Mouse (Mus musculus): ENCODE measurements around the gene Crybg3.
A peak's percentile ranks its signal among the peaks of the same experiment; 100 is the strongest.

The Crybg3 gene

GRCm38 (mm10) chr16:59600311-59601251, at the start of gene Crybg3:
TSS of gene Crybg3 (minus strand) at chr16:59600979.
- peak; percentile 49 for DNase-seq

GRCm38 (mm10) chr16:59643766-59644165, 43.0 kb upstream of the Crybg3 start:
- no peak for DNase-seq

DNA sequence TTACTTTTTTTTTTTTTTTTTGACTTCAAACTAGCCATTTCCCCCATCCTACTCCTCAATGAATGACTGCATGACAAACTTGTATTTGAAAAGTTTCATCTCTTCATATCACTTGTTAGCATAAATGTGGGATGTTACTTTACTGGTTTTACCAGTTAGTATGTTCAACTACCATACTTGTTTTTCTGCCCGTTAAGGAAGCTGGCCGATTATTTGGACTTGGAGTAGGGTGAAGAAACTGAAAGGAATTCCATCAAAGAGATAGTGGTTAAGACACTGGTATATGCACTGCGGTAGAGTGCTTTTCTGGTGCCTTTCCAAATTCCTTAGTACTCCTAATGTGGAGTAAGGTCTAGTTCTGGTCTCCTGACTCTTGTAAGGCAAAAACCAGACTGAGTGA, 39.2 kb upstream of the Crybg3 start:
- peak; percentile 20 for DNase-seq

GRCm38 (mm10) chr16:59639102-59639691, 38.4 kb upstream of the Crybg3 start, which contains the start of gene Arl6:
TSS of gene Arl6 (minus strand) at chr16:59639391.
- peak; percentile 94 for DNase-seq

- DNase-seq: peak; percentile 19
Measured at GRCm38 (mm10) chr16:59634598-59634997, 33.8 kb upstream of the Crybg3 start.

DNA sequence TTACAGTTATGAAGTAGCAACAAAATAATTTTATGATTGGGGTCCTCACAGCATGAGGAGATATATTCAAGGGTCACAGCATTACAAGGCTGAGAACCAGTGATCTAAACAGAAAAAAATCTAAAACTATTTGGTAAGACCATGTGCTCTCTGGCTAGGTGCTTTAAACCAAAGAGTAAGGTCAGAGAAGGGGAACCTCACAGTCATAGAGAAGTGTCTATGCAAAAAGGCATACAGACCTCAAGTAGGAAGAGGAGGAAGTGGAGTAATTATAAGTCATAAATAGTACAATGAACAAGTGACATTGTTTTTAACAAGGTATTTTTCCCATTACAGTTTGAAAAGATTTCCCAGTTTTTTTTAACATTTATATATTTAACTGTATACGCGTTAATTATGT, 20.8 kb upstream of the Crybg3 start:
- DNase-seq: no peak

DNA sequence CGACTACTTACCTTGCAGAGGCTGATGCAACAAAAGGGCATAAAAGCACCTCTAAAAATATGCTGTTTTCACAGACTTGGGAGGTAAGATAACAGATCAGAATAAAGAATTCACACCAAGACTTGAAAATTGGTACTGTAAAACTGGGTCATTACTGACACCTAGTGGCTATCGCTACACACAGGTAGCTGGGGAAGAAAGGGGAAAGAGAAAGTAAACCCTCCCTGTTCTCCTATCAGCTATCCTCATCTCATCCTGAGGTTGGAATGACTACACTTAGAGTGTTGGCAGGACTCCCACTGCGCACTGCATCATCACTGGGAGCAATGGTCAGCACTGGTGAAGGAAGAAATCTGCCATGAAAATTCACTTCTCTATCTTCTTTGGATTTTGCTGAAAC, 16.4 kb upstream of the Crybg3 start:
- DNase-seq: peak; percentile 51

GRCm38 (mm10) chr16:59615675-59616074, 14.9 kb upstream of the Crybg3 start:
- no peak for DNase-seq

DNA sequence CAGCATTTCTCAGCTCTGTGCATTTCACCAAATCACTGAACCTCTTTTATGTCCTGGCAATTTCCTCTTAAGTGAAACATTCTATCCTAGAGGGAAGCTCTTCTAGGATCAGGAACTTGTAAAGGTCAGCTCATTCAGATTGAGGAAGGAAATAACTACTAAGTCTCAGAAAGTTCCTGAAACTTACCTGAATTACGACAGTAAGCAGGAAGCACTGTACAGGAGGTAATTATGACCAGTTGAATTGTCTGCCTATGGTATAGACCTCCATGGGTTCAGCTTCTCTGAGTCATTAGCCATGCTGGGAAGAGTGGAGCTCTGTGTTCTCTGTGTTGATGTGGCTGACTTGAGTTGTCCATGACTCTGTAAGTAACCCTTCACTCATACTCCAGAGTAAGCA, 10.0 kb upstream of the Crybg3 start:
- no peak for DNase-seq

GRCm38 (mm10) chr16:59604078-59604781, 3.5 kb upstream of the Crybg3 start:
- no peak for DNase-seq

- DNase-seq: no peak
Measured at GRCm38 (mm10) chr16:59599411-59600265, 1.1 kb downstream of the Crybg3 start.

DNA sequence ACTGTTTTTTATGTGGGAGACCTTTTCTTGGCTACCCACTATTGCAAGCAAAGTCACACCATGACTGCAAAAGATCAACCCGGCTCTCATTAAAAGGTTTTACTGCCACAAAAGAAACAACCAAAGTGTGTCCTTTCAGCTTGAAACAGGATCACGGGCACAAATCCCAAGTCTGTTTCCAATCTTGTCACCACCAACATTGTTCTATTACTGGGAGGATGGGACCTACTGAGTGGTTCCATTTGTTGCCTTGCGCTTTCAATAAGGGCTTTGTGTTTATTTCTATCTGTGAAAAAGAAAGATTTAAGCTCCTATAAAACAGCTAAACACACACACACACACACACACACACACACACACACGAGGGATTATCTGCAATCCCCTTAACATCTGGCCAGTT, 1.8 kb downstream of the Crybg3 start:
- DNase-seq: no peak

- DNase-seq: no peak
Measured at GRCm38 (mm10) chr16:59597256-59597655, 3.5 kb downstream of the Crybg3 start.

GRCm38 (mm10) chr16:59594714-59595113, 6.1 kb downstream of the Crybg3 start:
- no peak for DNase-seq

DNA sequence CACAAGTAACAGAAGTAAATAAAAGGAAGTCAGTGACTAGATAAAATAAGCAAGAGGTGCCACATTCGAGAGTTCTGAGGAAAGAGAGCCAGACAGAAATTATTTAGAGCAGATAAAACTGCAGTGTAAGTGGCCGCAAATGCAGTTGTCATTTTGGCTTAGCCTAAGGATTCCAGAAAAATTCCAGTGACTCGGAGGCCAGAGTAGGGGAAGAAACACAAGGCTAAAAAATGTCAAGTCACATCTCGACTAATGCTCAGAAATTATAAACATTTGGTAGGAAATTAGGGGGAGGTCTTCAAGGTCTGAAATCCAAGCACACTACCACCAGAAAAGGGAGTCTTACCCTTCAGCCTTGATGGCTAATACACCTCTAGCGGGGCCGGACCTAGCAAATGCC, 10.0 kb downstream of the Crybg3 start:
- no peak for DNase-seq

GRCm38 (mm10) chr16:59588351-59589025, 12.3 kb downstream of the Crybg3 start:
- no peak for DNase-seq

DNA sequence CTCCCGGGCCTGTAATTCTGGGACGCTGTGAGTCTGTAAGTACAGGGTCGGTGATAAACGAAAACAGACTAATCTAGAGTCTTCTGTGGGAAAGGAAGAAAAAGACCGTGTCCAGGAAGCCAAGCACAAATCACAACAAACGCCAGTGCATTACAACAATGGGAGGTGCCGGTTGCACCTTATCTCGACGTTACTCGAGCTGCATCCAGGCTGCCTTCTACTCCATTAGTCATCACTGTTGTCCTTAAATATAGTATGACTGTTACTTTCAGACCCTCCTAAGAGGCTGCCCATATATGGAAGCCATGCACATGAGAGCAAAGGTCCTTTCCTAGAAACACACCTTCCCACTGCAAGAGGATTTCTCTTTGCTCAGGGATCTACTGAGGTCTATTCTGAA, 13.0 kb downstream of the Crybg3 start:
- no peak for DNase-seq

DNA sequence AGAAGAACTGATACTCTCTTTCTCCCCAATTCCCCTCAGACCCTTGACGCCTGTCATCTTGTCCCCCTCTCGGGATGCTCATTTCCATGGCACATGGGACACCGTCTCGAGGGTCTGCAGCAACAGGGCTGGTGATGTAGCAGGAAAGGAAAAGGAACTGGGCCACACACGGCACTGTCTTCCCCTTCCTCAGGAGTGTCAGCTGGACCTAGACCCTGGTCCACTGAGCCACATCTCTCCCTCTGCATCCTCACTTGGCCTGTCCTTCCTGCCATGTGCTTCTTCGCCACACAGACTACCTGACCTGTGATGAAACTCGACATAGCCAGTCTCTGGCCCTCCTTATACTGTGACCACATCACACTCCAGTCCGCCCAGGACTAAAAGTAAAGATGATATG, 13.9 kb downstream of the Crybg3 start:
- DNase-seq: no peak

DNA sequence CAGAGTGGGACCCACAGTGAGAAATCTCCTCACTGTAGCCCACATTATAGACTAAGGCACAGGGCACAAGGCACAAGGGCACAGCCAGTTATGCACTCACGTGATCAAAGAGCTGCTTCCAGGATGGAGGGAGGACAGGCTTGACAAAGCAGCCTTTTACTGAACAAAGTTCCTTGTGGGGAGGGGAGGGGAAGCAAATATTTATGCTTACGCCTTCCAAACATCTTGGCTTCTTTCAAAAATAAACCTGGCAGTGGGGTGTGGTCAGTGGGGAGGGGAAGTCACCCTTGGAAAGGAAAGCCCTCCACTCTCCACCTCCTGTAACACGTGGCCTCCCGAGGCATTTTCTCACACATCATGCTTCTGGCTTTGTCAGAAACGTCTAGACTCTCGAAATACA, 14.5 kb downstream of the Crybg3 start:
- DNase-seq: no peak

DNA sequence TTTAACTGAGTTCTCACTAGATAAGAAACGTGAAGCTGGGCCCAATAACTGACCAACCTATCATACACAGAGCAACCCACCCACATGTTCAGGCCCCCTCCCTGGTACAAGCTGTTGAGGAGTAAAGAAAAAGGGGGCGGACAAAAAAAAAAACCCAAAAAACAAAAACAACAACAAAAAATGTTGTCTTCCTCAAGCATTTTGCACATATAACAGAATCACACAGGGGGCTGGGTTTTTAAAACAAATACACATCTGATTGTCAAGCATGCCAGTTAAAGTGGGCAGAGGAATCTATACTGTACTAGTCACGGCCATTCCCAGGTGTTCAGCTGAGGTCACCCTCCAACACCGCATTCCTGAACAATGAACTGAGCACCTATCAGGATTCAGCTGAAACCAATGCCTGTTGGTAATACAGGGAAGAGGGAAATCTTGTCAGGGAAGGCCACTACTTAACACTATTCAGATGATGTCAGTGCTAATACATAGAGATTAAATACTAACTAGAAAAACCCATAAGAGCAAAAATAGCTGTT, 15.0 kb downstream of the Crybg3 start:
- no peak for DNase-seq

DNA sequence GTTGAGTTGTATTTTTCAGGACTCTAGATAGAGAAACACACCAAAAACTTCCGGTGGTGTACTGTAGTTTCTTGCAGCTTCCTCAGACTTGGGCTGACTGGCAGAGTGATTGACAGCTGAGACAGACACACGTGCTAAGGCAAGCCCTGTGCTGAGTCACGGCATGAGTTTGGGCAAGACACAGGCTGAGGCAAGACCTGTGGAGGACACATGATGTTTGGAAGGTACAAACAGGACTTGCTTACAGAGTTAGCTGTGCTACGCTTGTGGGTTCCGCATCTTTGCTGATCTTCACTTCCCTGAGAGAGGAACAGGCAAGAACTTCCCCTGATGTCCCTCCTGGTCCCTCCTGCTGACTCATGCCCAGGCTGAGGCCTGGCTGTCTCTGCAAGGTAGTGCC, 17.3 kb downstream of the Crybg3 start:
- DNase-seq: no peak

DNA sequence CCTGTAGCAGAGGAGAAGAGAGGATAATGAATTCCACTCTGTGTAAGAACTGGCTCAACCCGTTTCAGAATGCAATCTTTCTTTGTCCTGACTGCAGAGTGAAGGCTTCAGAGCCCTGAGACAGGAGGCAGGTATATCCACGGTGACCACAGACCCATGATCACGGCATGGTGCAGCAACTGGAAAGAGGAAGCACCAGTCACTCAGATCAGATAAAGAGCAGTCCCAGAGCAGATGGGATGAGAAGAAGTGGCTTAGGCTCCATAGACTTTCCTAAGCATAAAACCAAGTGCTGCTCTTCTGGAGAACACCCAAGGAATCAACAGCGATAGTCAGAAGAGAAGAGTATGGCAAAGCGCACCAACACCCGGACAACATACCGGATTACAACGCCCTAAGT, 21.5 kb downstream of the Crybg3 start:
- no peak for DNase-seq
